Mouse (Mus musculus) lung, postnatal 0 days (tissue): ENCODE results near the gene Senp1. TPM values are rescaled to one million over a fixed set of nuclear protein-coding genes. Genes with fewer than 3 reads are reported as not detected.
A peak's percentile ranks its signal among the peaks of the same experiment; 100 is the strongest.

ENCODE experiments used
- ATAC-seq: fragments of 200-750 bp; cut with Nextera tagmentation; 2 replicates; pipeline ENCODE4 v1.8.0; 2017; ENCODE audit warnings: moderate library complexity
- DNase-seq: peaks from one replicate; pipeline ENCODE4 v3.0.0-alpha.2; 2016; ENCODE audit warnings: low spot score
- H3K27ac ChIP-seq: fragments of 300-500 bp; sonication (generic); 2 replicates; pipeline ENCODE4 v1.5.1; 2014; ENCODE audit warnings: antibody characterized with exemption, mild to moderate bottlenecking, low read length, mixed read lengths
- H3K27me3 ChIP-seq: fragments of 300-500 bp; sonication (generic); replicated peaks from 2 replicates; pipeline ENCODE4 v1.6.1; 2014; ENCODE audit warnings: low read length, mixed read lengths; ENCODE audit not compliant: insufficient read depth
- H3K36me3 ChIP-seq: fragments of 300-500 bp; sonication (generic); 2 replicates; pipeline ENCODE4 v1.6.1; 2014; ENCODE audit warnings: low read length, mixed read lengths; ENCODE audit not compliant: insufficient read depth
- H3K4me1 ChIP-seq: fragments of 300-500 bp; sonication (generic); 2 replicates; pipeline ENCODE4 v1.6.1; 2014; ENCODE audit warnings: antibody characterized with exemption, low read depth, low read length, mixed read lengths; ENCODE audit not compliant: insufficient read depth
- H3K4me2 ChIP-seq: fragments of 300-500 bp; sonication (generic); replicated peaks from 2 replicates; pipeline ENCODE4 v1.6.1; 2014; ENCODE audit warnings: low read depth, mild to moderate bottlenecking, low read length, moderate library complexity, mixed read lengths
- H3K4me3 ChIP-seq: fragments of 300-500 bp; sonication (generic); 2 replicates; pipeline ENCODE4 v1.5.1; 2014; ENCODE audit warnings: low read depth, low read length
- H3K9ac ChIP-seq: fragments of 300-500 bp; sonication (generic); replicated peaks from 2 replicates; pipeline ENCODE4 v1.6.1; 2014; ENCODE audit warnings: low read depth, mild to moderate bottlenecking
- H3K9me3 ChIP-seq: fragments of 300-500 bp; sonication (generic); 2 replicates; pipeline ENCODE4 v1.6.1; 2016; ENCODE audit warnings: low read length, mixed read lengths
- CTCF ChIP-seq: IDR thresholded peaks from 2 replicates; pipeline ENCODE4 v1.5.1; 2016; ENCODE audit warnings: antibody characterized with exemption, mild to moderate bottlenecking
- EP300 ChIP-seq: IDR thresholded peaks from 2 replicates; pipeline ENCODE4 v1.6.1; 2016; ENCODE audit warnings: antibody characterized with exemption, mild to moderate bottlenecking, control low read depth
- WGBS: fragments of 180-500 bp; shearing (Covaris S2); extraction: QIAGEN DNeasy Blood & Tissue Kit; methylation state at CpG from one replicate; pipeline ENCODE4 v1.1.7; 2014; 5-methylcytosine and 5-hydroxymethylcytosine counted together
- polyA plus RNA-seq: library from polyadenylated mRNA; unstranded; fragments of >200 nt; fragmentation: Nextera tagmentation; extraction: Ambion mirVana; gene quantifications from 2 replicates; pipeline ENCODE4 v1.2.1, GENCODE M21; 2015

The Senp1 gene
- polyA plus RNA-seq, 1 experiment from 2014 or later = 9.2 TPM

- WGBS = 38% methylated on average over 12 of the region's 13 CpGs
- Histone ChIP-seq H3K9me3 (no peaks in the 10 kb centered on the region), H3K4me3 (no peak overlapping the region), H3K4me1 (peaks cover 21% of the 10 kb centered on the region; the same call in 1 of the 2 replicates), H3K36me3 (no peaks in the 10 kb centered on the region), H3K9ac (no peak overlapping the region), H3K27me3 (peaks cover 46% of the 10 kb centered on the region), H3K27ac (no peak overlapping the region), H3K4me2 (no peak overlapping the region)
- TF ChIP-seq CTCF (no peak), EP300 (no peak)
- ATAC-seq (no peak), DNase-seq (no peak)
These were observed 94.0 kb downstream of the Senp1 start for GRCm38 (mm10) chr15:97999546-97999945.

DNA sequence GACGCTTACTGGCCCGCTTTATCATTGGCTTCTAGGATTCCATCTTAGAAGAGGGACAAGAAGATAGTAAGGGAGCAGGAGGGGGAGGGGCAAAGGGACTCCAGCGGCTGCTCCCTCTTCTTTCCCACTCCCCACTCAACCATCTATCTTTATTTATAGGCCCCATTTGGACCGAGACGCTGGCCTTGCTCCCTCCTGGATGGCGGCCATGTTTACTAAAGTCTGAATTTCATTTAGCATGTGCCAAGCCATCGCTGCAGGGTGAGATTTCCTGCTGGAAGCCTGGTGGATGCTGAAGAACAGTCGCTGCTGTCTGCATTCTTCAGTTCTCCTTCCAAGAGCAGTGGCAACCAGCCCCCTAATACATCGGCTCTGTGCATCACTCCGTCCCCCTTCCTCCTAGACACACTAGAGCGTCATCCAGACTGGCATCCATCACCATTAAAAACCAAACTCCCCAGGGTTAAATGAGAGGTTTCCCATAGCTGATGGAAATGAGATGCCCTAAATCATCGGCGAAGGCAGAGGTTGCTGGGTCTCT lies 96.8 kb downstream of the Senp1 start:
- H3K9ac ChIP-seq = no peak overlapping the region
- DNase-seq = peak; percentile 49
- 46% methylated on average over 13 of the region's 13 CpGs for WGBS

GRCm38 (mm10) chr15:97992712-97993286 lies 100.7 kb downstream of the Senp1 start:
- DNase-seq = peak; percentile 94
- Histone ChIP-seq H3K36me3 (no peaks in the 10 kb centered on the region), H3K9ac (no peak overlapping the region), H3K4me2 (peak overlapping the region; percentile 30; the same call in 1 of the 2 replicates), H3K27ac (no peak overlapping the region), H3K4me3 (no peak overlapping the region), H3K27me3 (no peaks in the 10 kb centered on the region), H3K4me1 (no peaks in the 10 kb centered on the region), H3K9me3 (no peaks in the 10 kb centered on the region)
- TF ChIP-seq EP300 = no peak
- no peak for TF ChIP-seq CTCF
- 9% methylated on average over 18 of the region's 18 CpGs for WGBS
- ATAC-seq = peak; percentile 98

More for the DNA sequence above, 96.8 kb downstream of the Senp1 start:
- Histone ChIP-seq H3K9me3 (no peaks in the 10 kb centered on the region), H3K4me3 (no peak overlapping the region), H3K27ac (no peak overlapping the region), H3K4me1 (0 out of 2 replicates have a peak, but pooled peaks cover 7% of the 10 kb centered on the region), H3K4me2 (no peak overlapping the region), H3K27me3 (peaks cover 19% of the 10 kb centered on the region), H3K36me3 (no peaks in the 10 kb centered on the region)
- TF ChIP-seq CTCF (no peak), EP300 (no peak)
- ATAC-seq = no peak

- Histone ChIP-seq H3K9me3 (no peaks in the 10 kb centered on the region), H3K27me3 (no peaks in the 10 kb centered on the region), H3K4me2 (no peak overlapping the region), H3K36me3 (no peaks in the 10 kb centered on the region), H3K4me1 (no peaks in the 10 kb centered on the region), H3K9ac (no peak overlapping the region), H3K27ac (no peak overlapping the region), H3K4me3 (no peak overlapping the region)
- DNase-seq = no peak
- TF ChIP-seq CTCF = peak; percentile 37; the same call in 1 of the 2 replicates
- no peak for TF ChIP-seq EP300
- peak; percentile 20; the same call in 1 of the 2 replicates for ATAC-seq
- 63% methylated on average over 13 of the region's 13 CpGs for WGBS
These were observed 101.4 kb downstream of the Senp1 start for GRCm38 (mm10) chr15:97992027-97992711.

- no peak for ATAC-seq
- Histone ChIP-seq H3K27me3 (no peaks in the 10 kb centered on the region), H3K27ac (no peak overlapping the region), H3K4me3 (no peak overlapping the region), H3K4me2 (no peak overlapping the region), H3K36me3 (no peaks in the 10 kb centered on the region), H3K4me1 (no peaks in the 10 kb centered on the region), H3K9ac (no peak overlapping the region), H3K9me3 (no peaks in the 10 kb centered on the region)
- DNase-seq = no peak
- WGBS = 48% methylated on average over 12 of the region's 12 CpGs
- TF ChIP-seq CTCF (no peak), EP300 (no peak)
These were observed 102.2 kb downstream of the Senp1 start for GRCm38 (mm10) chr15:97991285-97991895.

DNA sequence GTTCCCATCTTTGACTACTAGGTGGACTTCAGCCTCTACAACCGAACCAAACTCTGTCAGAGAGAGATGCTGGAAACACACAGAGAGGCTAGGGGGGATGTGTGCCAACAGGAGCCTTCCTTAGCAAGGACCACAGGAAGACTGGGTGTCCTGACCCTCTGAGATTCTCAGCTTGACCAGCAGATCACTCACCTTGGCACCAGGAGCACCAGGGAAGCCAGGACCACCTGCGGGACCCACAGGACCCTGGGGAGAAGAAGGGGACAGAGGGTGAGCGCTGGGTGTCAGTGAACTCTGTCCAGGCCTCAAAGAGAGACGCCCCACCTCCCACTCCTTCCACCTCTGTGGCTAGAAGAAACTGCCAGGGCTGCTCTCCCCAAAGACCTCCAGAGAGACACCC lies 102.8 kb downstream of the Senp1 start:
- no peak overlapping the region for H3K4me3 ChIP-seq
- H3K36me3 ChIP-seq = no peaks in the 10 kb centered on the region
- no peak for ATAC-seq
- H3K9me3 ChIP-seq = no peaks in the 10 kb centered on the region
- WGBS = 49% methylated on average over 4 of the region's 4 CpGs
- H3K27me3 ChIP-seq = no peaks in the 10 kb centered on the region
- H3K9ac ChIP-seq = no peak overlapping the region
- H3K4me1 ChIP-seq = no peaks in the 10 kb centered on the region
- no peak for DNase-seq
- no peak overlapping the region for H3K27ac ChIP-seq
- no peak for TF ChIP-seq CTCF
- TF ChIP-seq EP300 = no peak
- no peak overlapping the region for H3K4me2 ChIP-seq
